Mouse (Mus musculus) forebrain, embryonic 14.5 days (tissue): ENCODE measurements around the gene Spint1. TPM values are rescaled to one million over a fixed set of nuclear protein-coding genes. Genes with fewer than 3 reads are reported as not detected.

Experiments
- ATAC-seq: fragments of 200-750 bp; cut with Nextera tagmentation; 2 replicates; pipeline ENCODE4 v1.8.0; 2017; ENCODE audit warnings: mild to moderate bottlenecking, moderate library complexity
- DNase-seq: peaks from one replicate; pipeline ENCODE4 v3.0.0-alpha.2; 2015; ENCODE audit warnings: low spot score
- H3K27ac ChIP-seq: fragments of 300-500 bp; sonication (generic); 2 replicates; pipeline ENCODE4 v1.5.1; 2014; ENCODE audit warnings: low read depth, mild to moderate bottlenecking, control low read depth, low read length, moderate library complexity
- H3K27me3 ChIP-seq: fragments of 300-500 bp; sonication (generic); replicated peaks from 2 replicates; pipeline ENCODE4 v1.6.1; 2014; ENCODE audit warnings: low read length, control low read depth, mixed read lengths; ENCODE audit not compliant: control insufficient read depth, insufficient read depth
- H3K36me3 ChIP-seq: fragments of 300-500 bp; sonication (generic); 2 replicates; pipeline ENCODE4 v1.6.1; 2014; ENCODE audit warnings: low read length, control low read depth; ENCODE audit not compliant: control insufficient read depth, insufficient read depth
- H3K4me1 ChIP-seq: fragments of 300-500 bp; sonication (generic); 2 replicates; pipeline ENCODE4 v1.6.1; 2014; ENCODE audit warnings: antibody characterized with exemption, low read length, control low read depth; ENCODE audit not compliant: control insufficient read depth, insufficient read depth
- H3K4me2 ChIP-seq: fragments of 300-500 bp; sonication (generic); 2 replicates; pipeline ENCODE4 v1.6.1; 2014; ENCODE audit warnings: mild to moderate bottlenecking, control low read depth, low read length
- H3K4me3 ChIP-seq: fragments of 300-500 bp; sonication (generic); 2 replicates; pipeline ENCODE4 v1.5.1; 2014; ENCODE audit warnings: low read depth, low read length, control low read depth
- H3K9ac ChIP-seq: fragments of 300-500 bp; sonication (generic); 2 replicates; pipeline ENCODE4 v1.6.1; 2014; ENCODE audit warnings: mild to moderate bottlenecking, low read length, control low read depth, moderate library complexity
- H3K9me3 ChIP-seq: fragments of 300-500 bp; sonication (generic); replicated peaks from 2 replicates; pipeline ENCODE4 v1.6.1; 2016; ENCODE audit warnings: low read length, control low read depth, mixed read lengths; ENCODE audit not compliant: control insufficient read depth
- WGBS: fragments of 180-500 bp; shearing (Covaris S2); extraction: QIAGEN DNeasy Blood & Tissue Kit; methylation state at CpG from one replicate; pipeline ENCODE4 v1.1.7; 2014; 5-methylcytosine and 5-hydroxymethylcytosine counted together
- polyA plus RNA-seq: library from polyadenylated mRNA; unstranded; fragments of >200 nt; fragmentation: Nextera tagmentation; extraction: Ambion mirVana; gene quantifications from 2 replicates; pipeline ENCODE4 v1.2.1, GENCODE M21; 2014

Spint1 gene
- 0.27 and 0.39 TPM in 2 replicates for polyA plus RNA-seq

DNA sequence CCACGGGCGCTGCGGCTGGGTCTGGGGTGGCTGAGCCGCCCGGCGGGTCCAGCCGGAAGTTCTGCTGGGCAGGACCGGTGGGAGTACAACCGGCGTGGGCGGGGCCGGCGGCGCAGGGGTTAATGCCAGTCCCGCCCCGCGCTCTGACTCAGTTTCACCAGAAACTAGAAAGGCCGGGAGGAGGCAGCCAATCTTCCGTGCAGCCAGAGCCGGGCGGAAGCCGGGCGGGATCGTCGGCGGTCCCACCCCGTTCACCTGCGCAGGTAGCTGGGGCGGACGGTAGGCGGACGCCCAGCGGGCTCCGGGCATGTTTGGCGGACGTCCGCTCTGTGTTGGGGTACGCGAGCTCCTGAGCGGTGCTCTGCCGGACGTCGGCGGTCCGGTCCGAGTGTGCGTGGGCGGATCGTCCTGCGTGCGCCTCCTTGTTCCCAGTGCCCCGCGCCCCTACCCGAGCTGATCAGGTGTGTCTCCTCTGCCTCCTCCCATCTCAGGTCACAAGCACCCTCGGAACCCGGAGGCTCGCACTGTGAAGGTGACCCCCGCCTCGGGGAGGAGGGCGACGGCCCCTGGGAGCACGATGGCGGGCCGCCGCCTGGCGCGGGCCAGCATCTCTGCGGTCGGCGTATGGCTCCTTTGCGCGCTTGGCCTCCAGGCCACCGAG, at the start of gene Spint1:
Gene Spint1 (plus strand): TSS at position 153 of the 661 bp plus-strand sequence.
- WGBS: under 1% methylated on average over 68 of the region's 73 CpGs
- ATAC-seq: no peak
- H3K27me3 ChIP-seq: peaks cover 48% of the 10 kb centered on the region

DNA sequence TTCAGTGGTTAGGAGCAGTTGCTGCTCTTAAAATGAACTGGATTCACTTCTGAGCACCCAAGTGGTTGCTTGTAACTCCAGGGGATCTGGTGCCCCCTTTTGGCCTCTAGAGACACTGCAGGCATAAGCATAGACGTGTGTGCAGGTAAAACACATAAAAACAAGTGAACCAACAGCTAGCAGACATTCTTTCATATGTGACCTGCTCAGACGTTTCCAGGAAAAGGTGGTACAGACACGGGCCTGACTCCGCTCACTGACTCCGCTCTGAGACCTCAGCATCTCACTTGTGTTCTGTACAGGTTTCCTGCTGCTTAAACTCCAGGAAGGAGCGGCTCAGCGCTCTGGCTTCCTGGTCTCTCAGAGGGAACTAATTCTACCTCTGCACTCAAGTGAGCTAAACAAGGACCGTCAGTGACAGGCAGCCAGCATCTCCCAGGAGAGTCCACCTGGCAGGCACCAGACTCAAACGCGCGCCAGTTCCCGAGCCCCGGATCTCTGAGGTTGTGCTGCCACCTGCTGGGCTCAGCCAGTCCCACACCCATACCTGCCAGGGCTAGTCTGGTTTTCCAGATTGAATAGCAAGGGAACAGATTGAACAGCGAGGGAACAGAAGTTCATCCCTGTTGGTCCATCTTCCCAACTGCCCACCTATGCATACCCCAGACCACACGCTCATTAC, 48.0 kb upstream of the Spint1 start:
- ATAC-seq: peak; percentile 93
- H3K27me3 ChIP-seq: no peaks in the 10 kb centered on the region
- H3K4me2 ChIP-seq: peak overlapping the region; percentile 52
- H3K9me3 ChIP-seq: no peaks in the 10 kb centered on the region
- H3K9ac ChIP-seq: no peak overlapping the region
- H3K27ac ChIP-seq: no peak overlapping the region
- no peaks in the 10 kb centered on the region; the same call in 1 of the 2 replicates for H3K4me1 ChIP-seq
- H3K36me3 ChIP-seq: peaks cover 15% of the 10 kb centered on the region
- DNase-seq: peak; percentile 81
- peak overlapping the region; percentile 13; the same call in 1 of the 2 replicates for H3K4me3 ChIP-seq
- 5% methylated on average over 15 of the region's 15 CpGs for WGBS

More for the DNA sequence above, at the start of gene Spint1:
- H3K27ac ChIP-seq: no peak within 1 kb of the TSS
- H3K9ac ChIP-seq: 0 out of 2 replicates have a peak within 1 kb of the TSS, but pooled peaks have one; percentile 32
- no peak for DNase-seq
- H3K4me1 ChIP-seq: 0 out of 2 replicates have a peak, but pooled peaks cover 3% of the 10 kb centered on the region
- peak within 1 kb of the TSS; percentile 34 for H3K4me3 ChIP-seq
- no peaks in the 10 kb centered on the region for H3K9me3 ChIP-seq
- no peaks in the 10 kb centered on the region for H3K36me3 ChIP-seq
- peak within 1 kb of the TSS; percentile 54 for H3K4me2 ChIP-seq

- ATAC-seq: no peak
- 89% methylated on average over 5 of the region's 5 CpGs for WGBS
- H3K27ac ChIP-seq: no peak overlapping the region
- H3K36me3 ChIP-seq: no peaks in the 10 kb centered on the region
- no peaks in the 10 kb centered on the region for H3K27me3 ChIP-seq
- H3K9ac ChIP-seq: no peak overlapping the region
- no peak for DNase-seq
- H3K9me3 ChIP-seq: no peaks in the 10 kb centered on the region
- H3K4me3 ChIP-seq: no peak overlapping the region
- H3K4me1 ChIP-seq: no peaks in the 10 kb centered on the region; the same call in 1 of the 2 replicates
- H3K4me2 ChIP-seq: no peak overlapping the region
These were observed 46.2 kb upstream of the Spint1 start for GRCm38 (mm10) chr2:119190969-119191368.

- H3K27me3 ChIP-seq: no peaks in the 10 kb centered on the region
- peak; percentile 16 for DNase-seq
- no peak overlapping the region for H3K4me2 ChIP-seq
- no peak overlapping the region for H3K27ac ChIP-seq
- H3K4me3 ChIP-seq: no peak overlapping the region
- 87% methylated on average over 5 of the region's 5 CpGs for WGBS
- H3K4me1 ChIP-seq: no peaks in the 10 kb centered on the region; the same call in 1 of the 2 replicates
- no peaks in the 10 kb centered on the region for H3K36me3 ChIP-seq
- H3K9ac ChIP-seq: no peak overlapping the region
- ATAC-seq: no peak
- no peaks in the 10 kb centered on the region for H3K9me3 ChIP-seq
These were observed 43.0 kb upstream of the Spint1 start for GRCm38 (mm10) chr2:119194140-119194539.

- H3K4me3 ChIP-seq: no peak overlapping the region
- no peak for DNase-seq
- H3K36me3 ChIP-seq: no peaks in the 10 kb centered on the region
- no peak overlapping the region for H3K4me2 ChIP-seq
- H3K9ac ChIP-seq: no peak overlapping the region
- no peak overlapping the region for H3K27ac ChIP-seq
- no peaks in the 10 kb centered on the region for H3K27me3 ChIP-seq
- no peak for ATAC-seq
- 17% methylated on average over 4 of the region's 4 CpGs for WGBS
- no peaks in the 10 kb centered on the region for H3K4me1 ChIP-seq
- H3K9me3 ChIP-seq: no peaks in the 10 kb centered on the region
These were observed 40.6 kb upstream of the Spint1 start for GRCm38 (mm10) chr2:119196316-119197108.

GRCm38 (mm10) chr2:119197493-119197892, 39.7 kb upstream of the Spint1 start:
- H3K4me2 ChIP-seq: no peak overlapping the region
- H3K27ac ChIP-seq: no peak overlapping the region
- H3K9ac ChIP-seq: no peak overlapping the region
- H3K9me3 ChIP-seq: no peaks in the 10 kb centered on the region
- H3K4me1 ChIP-seq: no peaks in the 10 kb centered on the region
- no peak overlapping the region for H3K4me3 ChIP-seq
- no peaks in the 10 kb centered on the region for H3K27me3 ChIP-seq
- DNase-seq (no peak), ATAC-seq (no peak)
- no peaks in the 10 kb centered on the region for H3K36me3 ChIP-seq
- WGBS: 86% methylated on average over 1 of the region's 1 CpGs

- no peaks in the 10 kb centered on the region for H3K4me1 ChIP-seq
- 17% methylated on average over 1 of the region's 1 CpGs for WGBS
- DNase-seq (no peak), ATAC-seq (no peak)
- no peaks in the 10 kb centered on the region for H3K36me3 ChIP-seq
- no peaks in the 10 kb centered on the region for H3K9me3 ChIP-seq
- H3K27me3 ChIP-seq: no peaks in the 10 kb centered on the region
- no peak overlapping the region for H3K27ac ChIP-seq
- H3K4me2 ChIP-seq: no peak overlapping the region
- H3K9ac ChIP-seq: no peak overlapping the region
- H3K4me3 ChIP-seq: no peak overlapping the region
These were observed 39.1 kb upstream of the Spint1 start for GRCm38 (mm10) chr2:119198049-119198448.

GRCm38 (mm10) chr2:119198934-119199333, 38.2 kb upstream of the Spint1 start:
- Histone ChIP-seq H3K9me3 (no peaks in the 10 kb centered on the region), H3K36me3 (no peaks in the 10 kb centered on the region), H3K4me3 (no peak overlapping the region), H3K27me3 (no peaks in the 10 kb centered on the region), H3K9ac (no peak overlapping the region), H3K4me2 (no peak overlapping the region), H3K27ac (no peak overlapping the region), H3K4me1 (no peaks in the 10 kb centered on the region)
- 40% methylated on average over 3 of the region's 3 CpGs for WGBS
- peak; percentile 14 for DNase-seq
- ATAC-seq: no peak
